Mouse (Mus musculus) splenic B cell, adult 2 months (primary cell): ENCODE results near the gene Apopt1.
"Not testable (repeated sequence)": the region's sequence is repeated elsewhere in the genome, so short reads cannot be mapped to it uniquely, and the experiment has no call there.

Experiments
- DNase-seq: peaks from one replicate; pipeline ENCODE4 v3.0.0-alpha.2; 2011; ENCODE audit warnings: low read depth, low spot score
- H3K27me3 ChIP-seq: 2 replicates; pipeline ENCODE4 v1.6.1; 2012; ENCODE audit warnings: mild to moderate bottlenecking, low read length, moderate library complexity, mixed read lengths; ENCODE audit not compliant: control insufficient read depth, poor library complexity, insufficient read depth, severe bottlenecking
- H3K36me3 ChIP-seq: 2 replicates; pipeline ENCODE4 v1.6.1; 2012; ENCODE audit warnings: mild to moderate bottlenecking, low read length, moderate library complexity, mixed read lengths; ENCODE audit not compliant: control insufficient read depth, poor library complexity, insufficient read depth, severe bottlenecking

Apopt1 gene

DNA sequence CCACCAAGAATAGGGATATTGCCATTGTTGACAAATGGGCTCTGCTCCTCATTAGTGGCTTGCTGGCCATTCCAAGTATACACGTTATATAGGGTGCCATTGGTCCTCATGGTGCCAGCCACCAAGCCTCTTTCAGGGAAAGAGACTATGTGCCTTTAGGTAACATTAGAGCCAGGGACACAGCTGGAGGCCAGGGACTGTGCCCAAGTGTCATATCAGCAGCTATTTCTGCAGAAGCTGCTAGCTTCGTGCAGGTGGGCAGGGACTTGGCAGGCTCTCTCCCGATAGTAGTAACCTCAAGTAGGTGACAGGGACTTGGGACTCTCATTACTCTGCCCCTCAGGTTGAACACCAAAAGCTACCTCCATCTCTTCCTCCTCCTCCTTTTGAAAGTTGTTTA is 21.9 kb downstream of the Apopt1 start:
- no peak for DNase-seq
- no peaks in the 10 kb centered on the region for H3K27me3 ChIP-seq
- H3K36me3 ChIP-seq = 0 out of 2 replicates have a peak, but pooled peaks cover 1% of the 10 kb centered on the region

DNA sequence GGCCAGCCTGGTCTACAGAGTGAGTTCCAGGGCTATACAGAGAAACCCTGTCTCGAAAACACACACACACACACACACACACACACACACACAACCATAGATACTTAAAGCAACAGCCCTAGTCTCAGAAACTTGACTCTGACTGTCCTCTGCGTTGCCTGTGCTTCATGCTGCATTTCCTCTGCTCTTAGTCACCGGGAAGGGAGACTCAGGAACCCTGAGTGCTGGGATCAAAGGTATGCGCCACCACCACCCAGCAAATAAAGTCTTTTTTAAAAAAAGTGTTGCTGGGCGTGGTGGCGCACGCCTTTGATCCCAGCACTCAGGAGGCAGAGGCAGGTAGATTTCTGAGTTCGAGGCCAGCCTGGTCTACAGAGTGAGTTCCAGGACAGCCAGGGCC is 23.6 kb downstream of the Apopt1 start:
- DNase-seq, H3K36me3 ChIP-seq, H3K27me3 ChIP-seq: not testable (repeated sequence)

DNA sequence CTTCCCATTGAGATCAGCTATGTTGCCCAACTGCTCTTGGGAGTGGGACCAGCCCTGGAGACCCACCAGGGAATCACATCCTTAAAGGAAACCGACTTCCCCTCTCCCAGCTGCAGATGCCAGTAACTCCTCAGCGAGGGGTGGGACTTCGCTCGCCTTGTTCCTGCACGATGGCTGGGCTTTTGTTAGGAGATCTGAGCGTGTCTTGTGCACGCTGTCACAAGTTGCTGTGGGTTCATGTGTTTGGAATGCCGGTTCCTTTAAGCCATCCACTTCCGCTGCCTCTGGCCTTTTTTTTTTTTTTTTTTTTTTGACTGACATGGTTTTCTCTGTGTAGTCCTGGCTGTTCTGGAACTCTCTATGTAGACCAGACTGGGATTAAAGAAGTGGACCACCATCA is 24.3 kb downstream of the Apopt1 start:
- DNase-seq = no peak
- Histone ChIP-seq H3K27me3 (no peaks in the 10 kb centered on the region), H3K36me3 (no peaks in the 10 kb centered on the region; the same call in 1 of the 2 replicates)

DNA sequence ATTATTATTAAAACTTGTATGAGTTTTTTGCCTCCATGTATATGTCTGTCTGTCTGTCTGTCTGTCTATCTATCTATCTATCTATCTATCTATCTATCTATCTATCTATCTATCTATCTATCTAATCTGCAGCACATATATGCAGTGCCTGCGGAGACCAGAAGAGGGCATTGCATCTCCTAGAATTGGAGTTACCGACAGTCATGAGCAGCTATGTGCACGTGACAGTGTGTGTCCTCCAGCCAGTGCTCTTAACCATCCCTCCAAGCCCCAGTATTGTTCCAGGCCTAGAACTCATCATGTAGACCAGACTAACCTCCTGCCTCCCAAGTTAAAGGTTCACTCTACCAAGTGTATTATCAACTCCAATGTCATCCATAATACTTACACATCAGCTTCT is 25.7 kb downstream of the Apopt1 start:
- Histone ChIP-seq H3K27me3 (no peaks in the 10 kb centered on the region), H3K36me3 (no peaks in the 10 kb centered on the region; the same call in 1 of the 2 replicates)
- peak; percentile 79 for DNase-seq

DNA sequence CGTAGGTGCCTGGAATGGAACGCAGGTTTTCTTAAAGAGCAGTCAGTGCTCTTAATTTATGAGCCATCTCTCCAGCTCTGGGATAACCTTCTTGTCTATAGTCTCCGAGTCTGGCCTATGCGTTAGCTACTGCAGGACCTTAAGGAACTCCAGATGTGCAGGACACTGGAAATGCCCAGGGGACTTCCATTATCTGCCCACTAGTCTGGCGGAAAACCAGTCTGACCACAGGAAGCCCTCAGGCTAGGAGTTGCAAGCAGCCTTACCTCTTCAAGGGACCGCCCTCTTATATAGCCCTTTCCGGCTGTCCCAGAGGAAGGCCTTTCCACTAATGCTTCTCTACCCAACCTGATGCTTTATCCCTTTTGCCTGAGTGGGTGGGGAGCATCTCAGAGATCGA is 28.3 kb downstream of the Apopt1 start:
- DNase-seq = no peak
- H3K36me3 ChIP-seq = no peaks in the 10 kb centered on the region; the same call in 1 of the 2 replicates
- no peaks in the 10 kb centered on the region for H3K27me3 ChIP-seq

DNA sequence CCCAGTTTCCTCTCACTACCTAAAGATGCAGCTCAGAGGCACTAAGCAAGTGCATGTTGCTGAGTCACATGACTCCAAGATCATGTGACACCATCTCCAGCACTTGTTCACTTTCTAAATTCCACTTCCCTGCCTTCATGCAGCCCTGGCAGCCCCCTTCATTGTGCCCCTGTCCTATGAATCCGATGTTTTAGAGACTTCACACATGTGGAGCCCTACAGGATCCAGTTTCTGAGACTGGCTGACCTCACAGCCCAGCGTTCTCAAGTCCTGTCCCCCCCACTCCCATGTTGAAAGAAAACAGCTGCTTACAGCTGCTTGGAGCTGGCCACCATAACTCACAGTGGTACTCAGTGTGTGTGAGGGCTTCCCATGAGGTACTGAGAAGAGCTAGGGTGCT is 30.4 kb downstream of the Apopt1 start:
- Histone ChIP-seq H3K27me3 (no peaks in the 10 kb centered on the region), H3K36me3 (no peaks in the 10 kb centered on the region; the same call in 1 of the 2 replicates)
- peak; percentile 31 for DNase-seq

DNA sequence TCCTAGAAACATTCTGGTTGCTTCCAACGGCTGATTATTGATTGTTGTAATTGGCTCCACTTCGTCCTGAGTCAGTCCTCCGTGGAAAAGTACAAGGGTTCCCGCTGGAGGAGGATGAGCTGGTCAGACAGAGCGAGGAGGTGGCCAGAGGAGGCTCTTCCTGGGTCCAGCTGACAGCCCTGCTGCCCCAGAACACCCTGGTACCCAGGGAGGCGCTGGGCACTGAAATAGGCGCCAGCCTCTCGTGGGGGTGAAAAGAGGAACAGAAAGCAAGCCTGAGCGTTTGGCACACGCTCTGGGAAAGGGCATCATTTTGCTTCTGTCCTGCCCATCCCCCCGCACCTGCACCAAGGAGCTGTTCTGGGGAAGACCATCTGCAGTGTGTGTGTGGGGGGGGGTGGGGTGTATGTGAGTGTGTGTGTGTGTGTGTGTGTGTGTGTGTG is 30.9 kb downstream of the Apopt1 start:
- Histone ChIP-seq H3K36me3 (no peaks in the 10 kb centered on the region; the same call in 1 of the 2 replicates), H3K27me3 (no peaks in the 10 kb centered on the region)
- peak; percentile 84 for DNase-seq

DNA sequence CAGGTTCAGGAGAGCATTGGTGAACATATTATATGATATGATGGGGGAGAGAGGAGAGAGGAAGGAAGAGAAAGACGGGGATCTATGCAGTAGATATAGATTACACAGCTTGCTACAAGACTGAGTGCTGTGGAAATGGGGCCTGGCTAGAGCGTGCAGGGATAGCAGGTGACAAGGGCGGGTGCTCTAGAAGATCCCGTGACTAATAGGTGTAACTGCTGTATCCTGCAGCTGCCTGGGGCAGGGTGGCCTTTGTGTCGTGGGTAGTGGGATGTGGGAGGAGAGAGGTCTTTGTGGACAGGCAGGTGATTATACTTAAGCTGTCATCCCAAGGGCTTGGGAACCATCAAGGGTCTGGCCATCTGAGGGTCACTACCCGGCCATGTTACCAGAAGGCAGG is 32.2 kb downstream of the Apopt1 start:
- Histone ChIP-seq H3K27me3 (no peaks in the 10 kb centered on the region), H3K36me3 (no peaks in the 10 kb centered on the region; the same call in 1 of the 2 replicates)
- DNase-seq = no peak

DNA sequence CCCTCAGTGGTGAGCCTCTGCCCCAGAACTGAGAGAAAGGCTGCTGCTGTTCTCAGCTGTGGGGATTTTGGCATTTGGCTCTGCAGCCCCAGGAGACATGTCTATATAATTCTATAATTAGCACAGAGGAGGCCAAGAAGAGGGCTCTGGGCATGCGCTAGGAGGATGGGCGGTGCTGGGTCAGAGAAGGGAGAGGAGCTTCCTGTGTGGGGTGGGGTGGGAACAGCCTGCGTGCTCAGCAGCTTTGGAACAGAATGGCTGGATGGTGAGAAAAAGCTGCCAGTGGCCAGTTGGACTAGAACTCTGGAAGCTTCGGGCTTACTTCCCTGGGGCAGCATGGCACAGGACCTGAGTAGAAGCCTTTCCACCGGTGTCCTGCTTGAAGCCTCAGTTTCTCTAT is 33.0 kb downstream of the Apopt1 start:
- H3K27me3 ChIP-seq = no peaks in the 10 kb centered on the region
- H3K36me3 ChIP-seq = no peaks in the 10 kb centered on the region; the same call in 1 of the 2 replicates
- DNase-seq = peak; percentile 64

DNA sequence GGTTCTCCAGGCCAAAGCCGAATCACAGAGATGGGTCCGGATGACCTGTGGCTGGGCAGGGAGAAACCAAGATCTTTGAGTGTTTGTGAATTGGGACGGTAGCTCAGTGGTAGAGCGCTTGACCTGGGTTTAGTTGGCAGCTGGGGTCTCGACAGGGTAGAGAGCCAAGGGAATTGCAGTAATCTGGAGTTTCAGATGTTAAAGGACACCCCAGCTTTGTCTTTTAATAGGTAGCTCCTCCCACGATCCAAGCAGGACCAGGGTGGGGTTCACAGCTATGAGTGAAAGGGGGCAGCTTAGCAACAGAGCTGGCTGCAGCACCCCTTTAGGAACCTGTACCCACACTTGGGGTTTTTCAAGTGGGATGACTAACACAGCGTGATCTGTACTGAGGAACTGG is 34.4 kb downstream of the Apopt1 start:
- Histone ChIP-seq H3K36me3 (no peaks in the 10 kb centered on the region), H3K27me3 (no peaks in the 10 kb centered on the region)
- DNase-seq = no peak

DNA sequence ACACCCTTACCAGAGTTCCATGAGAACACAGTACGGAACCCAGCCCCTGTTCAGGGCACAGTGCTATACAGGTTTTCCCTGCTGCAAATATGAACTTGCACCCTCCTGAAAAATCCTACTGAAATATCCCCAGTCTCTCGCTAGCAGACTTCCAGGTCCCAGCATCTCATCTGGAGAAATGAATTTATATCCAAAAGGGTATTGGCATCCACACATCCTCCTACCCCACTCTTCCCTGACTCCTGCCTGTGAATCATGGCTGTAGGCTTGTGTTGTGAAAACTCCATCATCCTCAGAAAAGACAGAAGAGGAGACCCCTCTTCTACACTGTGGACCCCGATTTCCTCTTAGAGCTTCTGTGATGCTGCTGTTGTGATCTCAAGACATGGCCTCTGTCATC is 37.7 kb downstream of the Apopt1 start:
- no peaks in the 10 kb centered on the region for H3K27me3 ChIP-seq
- no peaks in the 10 kb centered on the region for H3K36me3 ChIP-seq
- DNase-seq = no peak

DNA sequence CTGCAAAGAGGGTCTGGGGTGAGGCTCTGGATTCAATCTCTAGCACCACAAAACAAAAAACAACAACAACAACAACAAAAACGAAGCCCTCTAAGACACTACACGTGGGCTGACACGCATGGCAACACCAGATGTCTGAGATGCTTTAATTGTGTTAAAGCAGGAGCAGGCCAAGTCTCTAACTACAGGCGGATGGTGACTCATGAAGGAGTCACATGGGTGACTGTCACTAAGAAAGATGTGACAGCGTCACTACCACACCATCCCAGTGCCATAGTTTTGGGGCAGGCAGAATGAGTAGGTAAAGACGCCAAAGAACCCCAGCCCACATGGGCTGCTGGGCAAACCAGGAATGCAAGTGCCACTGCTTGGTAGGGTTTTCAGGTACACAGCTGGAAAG is 39.4 kb downstream of the Apopt1 start:
- H3K27me3 ChIP-seq = no peaks in the 10 kb centered on the region
- no peaks in the 10 kb centered on the region for H3K36me3 ChIP-seq
- no peak for DNase-seq

DNA sequence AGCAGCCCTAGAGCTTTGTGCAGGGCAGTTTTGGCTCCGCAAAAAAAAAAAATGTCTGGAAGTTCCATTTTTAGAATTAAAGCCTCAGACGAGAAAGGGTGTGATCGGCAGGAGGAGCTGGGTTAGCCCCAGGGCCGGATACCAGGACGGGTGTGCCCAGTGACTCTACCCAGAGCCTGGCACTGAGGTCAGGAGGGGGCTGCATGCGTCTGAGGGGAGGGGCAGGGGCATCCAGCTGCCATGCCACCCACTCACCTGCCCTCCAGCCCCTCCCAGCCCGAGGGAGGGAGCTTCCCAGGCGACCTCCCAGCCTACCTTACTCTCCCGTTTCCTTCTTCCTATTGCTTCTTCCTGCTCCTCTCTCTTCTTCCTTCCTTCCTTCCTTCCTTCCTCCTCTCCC is 40.3 kb downstream of the Apopt1 start:
- H3K36me3 ChIP-seq = no peaks in the 10 kb centered on the region
- H3K27me3 ChIP-seq = no peaks in the 10 kb centered on the region
- DNase-seq = no peak

DNA sequence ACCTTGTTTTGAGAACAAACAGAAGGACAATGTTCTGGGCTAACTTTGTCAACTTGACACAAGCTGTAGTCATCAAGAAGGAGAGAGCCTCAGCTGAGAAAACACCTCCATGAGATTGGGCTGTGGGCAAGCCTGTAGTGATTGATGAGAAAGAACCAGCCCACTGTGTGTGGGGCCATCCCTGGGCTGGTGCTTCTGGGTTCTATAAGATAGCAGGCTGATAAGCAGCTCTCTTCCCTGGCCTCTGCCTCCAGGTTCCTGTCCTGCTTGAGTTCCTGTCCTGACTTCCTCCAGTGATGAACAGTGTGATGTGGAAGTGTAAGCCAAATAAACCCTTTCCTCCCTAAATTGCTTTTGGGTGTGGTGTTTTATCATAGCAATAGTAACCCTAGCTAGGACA is 41.6 kb downstream of the Apopt1 start:
- no peak for DNase-seq
- no peaks in the 10 kb centered on the region for H3K27me3 ChIP-seq
- no peaks in the 10 kb centered on the region for H3K36me3 ChIP-seq

DNA sequence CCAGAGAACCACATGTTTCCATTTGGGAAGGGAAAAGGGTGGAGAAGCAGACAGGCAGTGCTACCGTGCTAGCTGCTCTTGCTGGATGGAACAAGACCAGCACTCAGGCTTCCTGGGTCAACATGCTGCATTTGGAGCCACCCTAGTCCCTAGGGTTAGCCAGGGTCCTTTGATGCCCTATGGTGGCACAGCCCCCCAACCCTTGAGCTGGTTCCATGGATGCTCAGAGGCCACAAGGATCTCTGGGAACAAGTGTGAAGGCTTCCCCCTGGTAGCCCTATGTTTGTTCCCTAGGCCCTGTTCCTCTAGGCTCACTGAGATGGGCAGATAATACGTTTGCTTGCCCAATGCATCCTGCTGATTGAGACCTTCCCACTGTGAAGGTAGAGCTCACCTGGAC is 42.2 kb downstream of the Apopt1 start:
- no peak for DNase-seq
- H3K36me3 ChIP-seq = no peaks in the 10 kb centered on the region
- no peaks in the 10 kb centered on the region for H3K27me3 ChIP-seq

DNA sequence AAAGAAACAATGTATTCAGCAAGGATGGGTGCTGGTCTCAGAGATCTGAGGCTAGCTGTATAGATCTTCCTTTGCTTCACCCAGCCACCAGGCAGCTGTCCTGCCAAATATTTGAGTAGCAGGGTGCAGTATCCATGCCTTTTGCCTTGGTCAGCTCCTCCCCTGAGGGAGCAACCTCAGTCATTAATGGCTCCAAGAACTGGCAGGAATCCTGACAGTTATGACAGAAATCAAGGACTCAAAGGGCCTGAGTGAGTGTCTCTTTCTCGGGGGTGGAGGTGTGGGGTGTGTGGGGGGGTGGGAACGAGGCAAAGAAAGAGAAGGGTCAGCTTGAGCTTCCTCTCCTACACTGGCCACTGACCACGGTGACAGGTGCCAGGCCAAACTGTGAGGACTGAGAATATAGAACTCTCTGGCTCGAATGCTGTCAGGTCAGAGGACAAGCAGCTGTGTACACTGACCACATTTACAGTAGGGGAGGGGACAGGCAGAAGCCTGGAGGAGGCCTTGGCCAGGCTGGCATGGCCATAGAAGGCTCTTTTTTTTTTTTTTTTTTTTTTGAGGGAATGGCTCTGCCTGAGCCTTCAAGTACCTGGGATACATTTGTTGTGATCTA is 43.1 kb downstream of the Apopt1 start:
- Histone ChIP-seq H3K27me3 (no peaks in the 10 kb centered on the region), H3K36me3 (no peaks in the 10 kb centered on the region)
- no peak for DNase-seq
